Mouse (Mus musculus): ENCODE results near the gene Npnt. TPM values are rescaled to one million over a fixed set of nuclear protein-coding genes. Genes with fewer than 3 reads are reported as not detected.

The Npnt gene
- total and polyA plus RNA-seq, 2 experiments from 2014 or later: 9.0 to 14.3 TPM

GRCm38 (mm10) chr3:132905224-132905930 lies 44.7 kb downstream of the Npnt start:
- Histone ChIP-seq H3K27me3 (ENCODE audit: insufficient read depth, low read length) (no peaks in the 10 kb centered on the region), H3K4me2 (ENCODE audit: low read depth) (no peak overlapping the region), H3K4me1 (ENCODE audit: insufficient read depth) (no peaks in the 10 kb centered on the region), H3K4me3 (ENCODE audit: low read depth, low read length) (no peak overlapping the region), H3K9me3 (ENCODE audit: low read length) (no peaks in the 10 kb centered on the region), H3K9ac (no peak overlapping the region), H3K27ac (ENCODE audit: low read depth, low read length) (no peak overlapping the region), H3K36me3 (ENCODE audit: insufficient read depth) (no peaks in the 10 kb centered on the region)
- no peak for DNase-seq
- WGBS: 82% methylated on average over 7 of the region's 7 CpGs
- ATAC-seq: no peak
- TF ChIP-seq CTCF (IDR thresholded peaks at IDR 0.05; ENCODE audit: low read depth): no peak

- no peak for ATAC-seq
- 98% methylated on average over 11 of the region's 11 CpGs for WGBS
- no peak for TF ChIP-seq CTCF (IDR thresholded peaks at IDR 0.05; ENCODE audit: low read depth)
- Histone ChIP-seq H3K4me2 (ENCODE audit: low read depth) (no peak overlapping the region), H3K27me3 (ENCODE audit: insufficient read depth, low read length) (no peaks in the 10 kb centered on the region), H3K9ac (no peak overlapping the region), H3K36me3 (ENCODE audit: insufficient read depth) (no peaks in the 10 kb centered on the region), H3K4me1 (ENCODE audit: insufficient read depth) (no peaks in the 10 kb centered on the region), H3K4me3 (ENCODE audit: low read depth, low read length) (no peak overlapping the region), H3K9me3 (ENCODE audit: low read length) (no peaks in the 10 kb centered on the region), H3K27ac (ENCODE audit: low read depth, low read length) (no peak overlapping the region)
- no peak for DNase-seq
These were observed 46.7 kb downstream of the Npnt start for GRCm38 (mm10) chr3:132903386-132903785.

DNA sequence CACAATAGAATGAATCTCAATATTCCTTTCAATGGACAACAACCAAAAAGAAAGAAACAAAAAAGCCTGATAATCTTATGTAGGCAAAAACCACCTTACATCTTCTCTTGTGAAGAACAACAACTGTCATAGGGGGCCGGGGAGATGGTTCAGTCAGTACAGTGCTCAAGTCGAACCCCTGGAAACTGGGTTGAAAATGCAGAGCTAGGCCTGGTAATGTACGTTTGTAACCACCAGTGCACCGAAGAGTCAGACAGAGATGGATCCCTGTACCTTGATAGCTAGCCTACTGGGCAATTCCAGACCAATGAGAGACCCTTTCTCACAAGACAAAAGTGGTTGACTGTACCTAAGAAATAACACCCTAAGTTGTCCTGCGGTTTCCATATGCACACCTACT lies 47.2 kb downstream of the Npnt start:
- H3K4me1 ChIP-seq (ENCODE audit: insufficient read depth): no peaks in the 10 kb centered on the region
- no peak for DNase-seq
- WGBS: 98% methylated on average over 5 of the region's 5 CpGs
- H3K4me3 ChIP-seq (ENCODE audit: low read depth, low read length): no peak overlapping the region
- H3K36me3 ChIP-seq (ENCODE audit: insufficient read depth): no peaks in the 10 kb centered on the region
- H3K27me3 ChIP-seq (ENCODE audit: insufficient read depth, low read length): no peaks in the 10 kb centered on the region
- ATAC-seq: no peak
- no peaks in the 10 kb centered on the region for H3K9me3 ChIP-seq (ENCODE audit: low read length)
- no peak overlapping the region for H3K27ac ChIP-seq (ENCODE audit: low read depth, low read length)
- H3K4me2 ChIP-seq (ENCODE audit: low read depth): no peak overlapping the region
- TF ChIP-seq CTCF (IDR thresholded peaks at IDR 0.05; ENCODE audit: low read depth): no peak
- H3K9ac ChIP-seq: no peak overlapping the region

GRCm38 (mm10) chr3:132902206-132902605 lies 47.9 kb downstream of the Npnt start:
- no peaks in the 10 kb centered on the region for H3K9me3 ChIP-seq (ENCODE audit: low read length)
- H3K36me3 ChIP-seq (ENCODE audit: insufficient read depth): no peaks in the 10 kb centered on the region
- WGBS: 78% methylated on average over 6 of the region's 6 CpGs
- no peak overlapping the region for H3K9ac ChIP-seq
- no peak for TF ChIP-seq CTCF (IDR thresholded peaks at IDR 0.05; ENCODE audit: low read depth)
- H3K4me3 ChIP-seq (ENCODE audit: low read depth, low read length): no peak overlapping the region
- no peaks in the 10 kb centered on the region for H3K27me3 ChIP-seq (ENCODE audit: insufficient read depth, low read length)
- DNase-seq (no peak), ATAC-seq (no peak)
- H3K4me1 ChIP-seq (ENCODE audit: insufficient read depth): no peaks in the 10 kb centered on the region
- H3K4me2 ChIP-seq (ENCODE audit: low read depth): no peak overlapping the region
- no peak overlapping the region for H3K27ac ChIP-seq (ENCODE audit: low read depth, low read length)

GRCm38 (mm10) chr3:132897891-132898290 lies 52.2 kb downstream of the Npnt start:
- DNase-seq (no peak), ATAC-seq (no peak)
- H3K9me3 ChIP-seq (ENCODE audit: low read length): no peaks in the 10 kb centered on the region
- no peaks in the 10 kb centered on the region for H3K4me1 ChIP-seq (ENCODE audit: insufficient read depth)
- no peak overlapping the region for H3K4me2 ChIP-seq (ENCODE audit: low read depth)
- H3K27ac ChIP-seq (ENCODE audit: low read depth, low read length): no peak overlapping the region
- H3K36me3 ChIP-seq (ENCODE audit: insufficient read depth): no peaks in the 10 kb centered on the region
- WGBS: 47% methylated on average over 4 of the region's 4 CpGs
- H3K27me3 ChIP-seq (ENCODE audit: insufficient read depth, low read length): no peaks in the 10 kb centered on the region
- no peak overlapping the region for H3K9ac ChIP-seq
- H3K4me3 ChIP-seq (ENCODE audit: low read depth, low read length): no peak overlapping the region
- TF ChIP-seq CTCF (IDR thresholded peaks at IDR 0.05; ENCODE audit: low read depth): no peak

DNA sequence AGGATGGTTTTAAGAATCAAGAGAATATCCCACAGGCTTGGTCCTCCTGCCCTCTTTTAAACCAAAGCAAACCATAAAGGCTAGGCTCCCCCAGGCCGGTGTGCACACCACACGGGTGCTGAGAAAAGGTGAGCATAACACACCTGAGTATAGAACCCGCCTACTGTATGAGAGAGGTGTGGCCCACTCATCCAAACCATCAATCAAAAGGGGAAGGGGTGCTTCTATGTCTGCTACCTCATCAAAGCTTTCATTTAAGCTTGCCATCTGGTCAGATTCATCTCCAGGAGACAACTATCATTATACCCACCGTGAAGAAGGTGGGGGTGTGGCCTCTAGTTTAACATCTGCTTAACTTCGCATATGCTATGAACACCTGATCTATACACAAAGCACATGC lies 52.7 kb downstream of the Npnt start:
- Histone ChIP-seq H3K36me3 (ENCODE audit: insufficient read depth) (no peaks in the 10 kb centered on the region), H3K27me3 (ENCODE audit: insufficient read depth, low read length) (no peaks in the 10 kb centered on the region), H3K4me3 (ENCODE audit: low read depth, low read length) (no peak overlapping the region), H3K9me3 (ENCODE audit: low read length) (no peaks in the 10 kb centered on the region), H3K27ac (ENCODE audit: low read depth, low read length) (no peak overlapping the region), H3K9ac (no peak overlapping the region), H3K4me2 (ENCODE audit: low read depth) (no peak overlapping the region), H3K4me1 (ENCODE audit: insufficient read depth) (no peaks in the 10 kb centered on the region)
- 84% methylated on average over 5 of the region's 5 CpGs for WGBS
- no peak for DNase-seq
- TF ChIP-seq CTCF (IDR thresholded peaks at IDR 0.05; ENCODE audit: low read depth): no peak
- ATAC-seq: no peak

- WGBS: 91% methylated on average over 7 of the region's 7 CpGs
- no peak for DNase-seq
- TF ChIP-seq CTCF (IDR thresholded peaks at IDR 0.05; ENCODE audit: low read depth): no peak
- no peaks in the 10 kb centered on the region for H3K27me3 ChIP-seq (ENCODE audit: insufficient read depth, low read length)
- H3K27ac ChIP-seq (ENCODE audit: low read depth, low read length): no peak overlapping the region
- H3K9me3 ChIP-seq (ENCODE audit: low read length): no peaks in the 10 kb centered on the region
- no peak overlapping the region for H3K9ac ChIP-seq
- H3K36me3 ChIP-seq (ENCODE audit: insufficient read depth): no peaks in the 10 kb centered on the region
- H3K4me1 ChIP-seq (ENCODE audit: insufficient read depth): no peaks in the 10 kb centered on the region
- no peak overlapping the region for H3K4me2 ChIP-seq (ENCODE audit: low read depth)
- H3K4me3 ChIP-seq (ENCODE audit: low read depth, low read length): no peak overlapping the region
- no peak for ATAC-seq
These were observed 56.0 kb downstream of the Npnt start for GRCm38 (mm10) chr3:132894086-132894485.

Measured in forebrain, postnatal 0 days (tissue).